Mouse (Mus musculus) heart, postnatal 4 days (tissue): ENCODE measurements around the gene Tmprss2. TPM values are rescaled to one million over a fixed set of nuclear protein-coding genes. Genes with fewer than 3 reads are reported as not detected.
"Not testable (repeated sequence)": the region's sequence is repeated elsewhere in the genome, so short reads cannot be mapped to it uniquely, and the experiment has no call there.

Experiments used
- DNase-seq: peaks from one replicate; pipeline ENCODE4 v3.0.0; 2021
- total RNA-seq, 2 experiments: library from RNA; stranded (reverse); gene quantifications; 2 replicates each; pipeline ENCODE4 v1.2.3; 2021

Tmprss2 gene
- total RNA-seq, 2 experiments from 2014 or later, result not detected

DNA sequence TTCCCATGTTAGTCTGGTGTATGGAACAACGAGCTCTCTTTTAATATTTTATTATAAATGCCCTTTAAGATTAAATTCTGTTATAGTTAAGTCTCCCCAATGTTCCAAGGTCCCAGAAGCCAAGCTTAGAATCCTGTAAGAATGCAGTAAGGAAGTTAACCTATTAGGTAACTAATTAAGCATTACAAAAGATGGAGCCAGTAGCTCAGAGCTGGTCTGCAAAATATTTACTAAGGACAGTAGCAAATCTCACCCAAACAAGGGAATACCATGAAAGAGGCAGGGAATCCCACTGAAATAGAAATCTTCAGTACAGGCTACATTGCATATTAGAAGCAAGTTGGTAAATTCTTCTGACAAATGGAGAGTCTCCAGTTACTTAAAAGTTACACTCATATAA, 28.1 kb downstream of the Tmprss2 start:
- DNase-seq, result not testable (repeated sequence)

DNA sequence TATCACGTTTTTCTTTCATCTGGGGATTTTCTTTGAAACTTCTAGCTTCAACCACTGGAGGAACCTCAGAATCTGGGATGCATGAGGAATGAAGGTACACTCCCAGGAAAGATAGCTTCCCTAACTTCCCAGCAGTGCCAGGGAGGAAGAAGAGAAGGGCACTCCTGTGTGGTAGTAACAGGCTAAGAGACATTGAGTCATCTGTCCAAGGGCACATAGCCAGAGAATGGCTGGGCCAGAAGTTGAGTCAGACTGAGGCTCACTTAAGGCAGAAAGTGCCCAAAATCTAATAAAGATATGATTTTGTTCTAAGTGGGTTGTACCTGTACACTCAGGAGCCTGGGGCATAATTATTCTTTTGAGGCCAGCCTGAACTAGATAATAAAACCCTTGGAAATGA, 41.6 kb downstream of the Tmprss2 start:
- no peak for DNase-seq

DNA sequence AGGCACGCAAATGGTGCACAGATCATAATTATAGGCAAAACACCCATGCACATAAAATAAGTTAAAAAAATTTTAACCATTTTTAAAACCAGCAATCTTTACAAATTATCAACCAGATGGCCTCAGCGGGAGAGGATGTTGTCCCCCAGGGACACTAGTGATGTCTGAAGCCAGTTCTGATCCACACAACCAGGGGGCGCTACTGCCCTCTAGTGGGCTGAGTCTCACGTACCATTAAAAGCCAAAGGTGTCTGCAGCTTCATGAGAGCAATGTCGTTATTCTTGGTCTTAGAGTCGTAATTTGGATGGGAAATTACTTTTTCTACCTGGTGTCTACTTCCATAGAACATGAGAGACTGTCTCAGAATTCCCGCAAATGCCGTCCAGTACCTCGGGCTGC, 42.3 kb downstream of the Tmprss2 start:
- peak; percentile 70 for DNase-seq

DNA sequence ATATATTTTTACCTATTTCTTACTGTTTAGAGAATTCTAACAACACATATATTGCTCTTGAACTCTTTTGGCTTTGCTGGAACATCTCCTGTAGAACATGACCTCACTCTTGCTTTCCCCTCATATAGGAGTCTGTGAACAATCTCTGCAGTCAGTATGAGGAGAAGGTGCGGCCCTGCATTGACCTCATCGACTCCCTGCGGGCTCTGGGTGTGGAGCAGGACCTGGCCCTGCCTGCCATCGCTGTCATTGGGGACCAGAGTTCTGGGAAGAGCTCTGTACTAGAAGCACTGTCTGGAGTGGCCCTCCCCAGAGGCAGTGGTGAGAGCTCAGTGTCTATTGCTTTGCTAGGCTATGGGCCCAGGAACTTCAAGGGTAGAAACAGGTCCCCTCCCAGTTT, 66.7 kb downstream of the Tmprss2 start:
- no peak for DNase-seq

DNA sequence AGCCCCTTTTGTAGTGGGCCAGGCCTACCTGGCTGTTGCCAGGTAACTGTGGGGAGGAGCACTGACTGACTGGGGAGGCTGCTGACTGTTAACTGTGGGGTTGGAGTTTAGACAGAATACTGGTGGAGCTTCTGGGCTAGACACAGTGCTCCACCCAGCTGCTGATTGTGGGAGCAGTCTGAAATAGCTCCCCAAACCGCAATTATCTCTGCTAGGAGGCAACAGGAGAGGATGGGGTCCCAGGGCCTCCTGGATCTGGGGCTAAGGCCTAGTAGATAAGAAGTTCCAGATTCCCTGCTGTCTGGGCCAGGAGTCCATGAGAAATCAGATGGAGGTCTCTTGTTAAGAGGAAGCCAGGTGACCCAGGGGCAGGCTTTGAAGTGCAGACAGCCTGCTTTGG, 74.1 kb downstream of the Tmprss2 start:
- no peak for DNase-seq

GRCm38 (mm10) chr16:97535808-97536413, 75.1 kb downstream of the Tmprss2 start:
- DNase-seq, result peak; percentile 63

GRCm38 (mm10) chr16:97534876-97535461, 76.0 kb downstream of the Tmprss2 start:
- peak; percentile 65 for DNase-seq

DNA sequence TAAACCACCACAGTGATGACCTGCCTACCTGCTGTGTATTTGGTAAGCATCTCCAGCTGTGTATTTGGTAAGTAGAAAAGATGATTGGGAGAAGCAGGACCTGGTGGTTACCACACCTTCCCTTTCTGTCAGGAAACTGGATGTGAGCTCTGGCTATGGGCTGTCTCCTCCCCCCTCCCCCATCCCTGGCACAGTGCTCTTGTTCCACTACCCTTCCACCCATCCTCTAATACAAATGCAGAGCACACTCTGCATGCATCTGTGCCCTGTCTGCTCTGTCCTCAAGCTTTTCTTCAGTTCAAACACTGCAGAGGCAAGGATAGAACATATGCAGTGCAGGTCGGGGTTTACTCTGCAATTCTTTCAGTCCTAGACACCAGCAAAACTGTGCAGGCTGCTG, 76.5 kb downstream of the Tmprss2 start:
- DNase-seq, result peak; percentile 14

GRCm38 (mm10) chr16:97533751-97534150, 77.2 kb downstream of the Tmprss2 start:
- DNase-seq, result no peak

DNA sequence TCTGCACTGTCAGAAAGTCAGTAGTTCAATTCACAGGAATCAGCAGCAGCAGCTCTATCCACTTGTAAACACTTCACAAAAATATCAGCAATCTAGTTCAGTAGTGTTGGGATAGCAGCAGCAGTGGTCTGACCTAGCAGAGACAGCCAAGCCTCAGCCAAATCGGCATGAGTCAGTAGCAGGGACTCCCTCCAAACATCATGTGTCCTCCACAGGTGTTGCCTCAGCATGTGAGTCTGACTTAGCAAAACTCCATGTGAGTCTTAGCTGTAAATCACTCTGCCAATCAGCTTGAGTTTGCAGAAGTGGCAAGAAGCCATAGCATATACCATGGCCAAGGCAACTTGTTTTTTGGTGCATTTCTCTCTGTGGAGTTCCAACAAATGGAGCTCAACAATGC, 77.9 kb downstream of the Tmprss2 start:
- no peak for DNase-seq

GRCm38 (mm10) chr16:97529241-97529640, 81.8 kb downstream of the Tmprss2 start:
- no peak for DNase-seq

- peak; percentile 66 for DNase-seq
These were observed 88.0 kb downstream of the Tmprss2 start for GRCm38 (mm10) chr16:97523024-97523423.

GRCm38 (mm10) chr16:97521983-97522382, 89.0 kb downstream of the Tmprss2 start:
- DNase-seq, result no peak

DNA sequence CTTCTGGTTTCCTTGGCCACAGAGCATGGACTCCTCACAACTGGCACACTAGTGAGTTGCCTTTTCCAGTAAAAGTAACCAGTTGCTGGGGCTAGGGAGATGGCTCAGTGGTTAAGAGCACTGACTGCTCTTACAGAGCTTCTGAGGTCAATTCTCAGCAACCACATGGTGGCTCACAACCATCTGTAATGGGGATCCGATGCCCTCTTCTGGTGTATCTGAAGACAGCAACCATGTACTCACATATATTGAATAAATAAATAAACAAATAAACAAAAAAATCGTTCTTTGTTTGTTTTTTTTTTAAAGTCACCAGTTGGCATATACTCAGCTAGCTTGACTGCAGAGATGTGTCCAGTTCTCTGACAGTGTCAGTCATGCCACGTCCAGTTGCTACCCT, 94.7 kb downstream of the Tmprss2 start:
- DNase-seq, result no peak

Other genes starting within 250 kb of the Tmprss2 start
- gene Mx1, start 148.3 kb downstream of the Tmprss2 start, total RNA-seq, result under 1 TPM; 0.25 to 0.74 TPM
- not detected for gene Fam3b, start 96.4 kb downstream of the Tmprss2 start, total RNA-seq
- under 1 TPM; 0.29 to 0.50 TPM for gene Ripk4, start 152.6 kb upstream of the Tmprss2 start, total RNA-seq
- 1 to 10 TPM; 5.1 to 7.1 TPM for gene Prdm15, start 240.7 kb upstream of the Tmprss2 start, total RNA-seq